Mouse (Mus musculus) lung, adult 2 months (tissue): ENCODE measurements around the gene Togaram2.

Experiments used
- CTCF ChIP-seq: fragments of 200-500 bp; IDR thresholded peaks from 2 replicates; pipeline ENCODE4 v1.5.1; 2011; ENCODE audit warnings: mild to moderate bottlenecking, low read length, control low read depth; ENCODE audit not compliant: insufficient read depth
- POLR2A ChIP-seq: fragments of 200-500 bp; IDR thresholded peaks from 2 replicates; pipeline ENCODE4 v1.6.1; 2011; ENCODE audit warnings: low read depth, mild to moderate bottlenecking, control low read depth, low read length, borderline replicate concordance; ENCODE audit errors: extremely low read depth

- TF ChIP-seq POLR2A, result no peak
- TF ChIP-seq CTCF, result peak; percentile 54
Observed at GRCm38 (mm10) chr17:71671840-71672546, 1.1 kb upstream of the Togaram2 start.
